In genomic region chr4:32981617-32982016, GRCm38 (mm10) we compare ENCODE assay signal across 10 mouse cellular contexts. TPM values are rescaled to one million over a fixed set of nuclear protein-coding genes. Genes with fewer than 3 reads are reported as not detected.
A peak's percentile ranks its signal among the peaks of the same experiment; 100 is the strongest.
DNase-seq lines count a peak whose midpoint lies in the region; ATAC-seq lines count a peak whose summit lies in the region.
"Had no signal": no experiment of that assay in that cellular context is flagged by ENCODE, and none has a peak within 500 bp of the region (broad histone marks: within the 10 kb centered on the region; RNA-seq: fewer than 3 reads in every experiment).

No protein-coding gene starts in this region.

- no peaks in the 10 kb centered on the region for H3K36me3 ChIP-seq in kidney, embryonic 16.5 days (ENCODE audit: insufficient read depth, low read length)
- H3K36me3 ChIP-seq in heart, embryonic 15.5 days, result no peaks in the 10 kb centered on the region
- H3K36me3 ChIP-seq in neural tube, embryonic 13.5 days, result no peaks in the 10 kb centered on the region
- H3K36me3 ChIP-seq: limb, embryonic 15.5 days had no signal

- no peak for ATAC-seq in kidney, embryonic 16.5 days (ENCODE audit: low FRiP score, low TSS enrichment)
- ATAC-seq in heart, embryonic 15.5 days (replicated peaks; ENCODE audit: insufficient number of reproducible peaks, insufficient read depth, low FRiP score, low read depth), result no peak
- ATAC-seq in neural tube, embryonic 13.5 days (ENCODE audit: low read depth), result no peak

- H3K4me3 ChIP-seq in kidney, embryonic 16.5 days (ENCODE audit: low read length), result no peak overlapping the region; the same call in 1 of the 2 replicates
- peak overlapping the region; percentile 69; the same call in 1 of the 2 replicates for H3K4me3 ChIP-seq in heart, embryonic 15.5 days
- no peak overlapping the region for H3K4me3 ChIP-seq in neural tube, embryonic 13.5 days

- H3K9ac ChIP-seq in kidney, embryonic 16.5 days (replicated peaks; ENCODE audit: low read length), result no peak overlapping the region
- no peak overlapping the region for H3K9ac ChIP-seq in heart, embryonic 15.5 days
- H3K9ac ChIP-seq in neural tube, embryonic 13.5 days, result no peak overlapping the region
- H3K9ac ChIP-seq: limb, embryonic 15.5 days had no signal

- H3K4me2 ChIP-seq in kidney, embryonic 16.5 days (replicated peaks; ENCODE audit: low read depth, low read length), result peak overlapping the region; percentile 100
- H3K4me2 ChIP-seq in heart, embryonic 15.5 days, result peak overlapping the region; percentile 94
- peak overlapping the region; percentile 85; the same call in 1 of the 2 replicates for H3K4me2 ChIP-seq in neural tube, embryonic 13.5 days

- no peak for DNase-seq in kidney, postnatal 36 days
- DNase-seq in liver, result peak; percentile 51
- DNase-seq in left cerebral cortex, adult 18-20 months (ENCODE audit: low spot score in 2 of 2), result no peak
- DNase-seq in c-Kit-positive CD71-positive TER-119-positive erythroid progenitor cells, embryonic 14.5 days (ENCODE audit: low spot score), result no peak
- DNase-seq in spleen, adult 18-20 months, result no peak

- H3K4me1 ChIP-seq in kidney, embryonic 16.5 days (ENCODE audit: insufficient read depth, low read length), result peaks cover 13% of the 10 kb centered on the region
- H3K4me1 ChIP-seq in heart, embryonic 15.5 days (replicated peaks), result peaks cover 34% of the 10 kb centered on the region
- H3K4me1 ChIP-seq in neural tube, embryonic 13.5 days (replicated peaks), result peaks cover 31% of the 10 kb centered on the region

- WGBS in kidney, embryonic 16.5 days, result 28% methylated on average over 5 of the region's 5 CpGs
- WGBS in heart, embryonic 15.5 days, result 6% methylated on average over 5 of the region's 5 CpGs
- WGBS in neural tube, embryonic 13.5 days, result 49% methylated on average over 5 of the region's 5 CpGs

- 0 out of 2 replicates have a peak, but pooled peaks cover 4% of the 10 kb centered on the region for H3K27me3 ChIP-seq in kidney, embryonic 16.5 days (ENCODE audit: insufficient read depth, low read length)
- no peaks in the 10 kb centered on the region for H3K27me3 ChIP-seq in heart, embryonic 15.5 days
- no peaks in the 10 kb centered on the region for H3K27me3 ChIP-seq in neural tube, embryonic 13.5 days

- no peak overlapping the region for H3K27ac ChIP-seq in kidney, embryonic 16.5 days (ENCODE audit: low read length)
- peak overlapping the region; percentile 48; the same call in 1 of the 2 replicates for H3K27ac ChIP-seq in heart, embryonic 15.5 days
- H3K27ac ChIP-seq in neural tube, embryonic 13.5 days (replicated peaks), result no peak overlapping the region
- H3K27ac ChIP-seq: limb, embryonic 15.5 days had no signal

- H3K9me3 ChIP-seq in kidney, embryonic 16.5 days (ENCODE audit: low read length), result no peaks in the 10 kb centered on the region
- no peaks in the 10 kb centered on the region for H3K9me3 ChIP-seq in heart, embryonic 15.5 days (replicated peaks)
- H3K9me3 ChIP-seq in neural tube, embryonic 13.5 days, result no peaks in the 10 kb centered on the region
- H3K9me3 ChIP-seq: limb, embryonic 15.5 days had no signal

RNA-seq across cellular contexts. Expression of gene Rragd, which starts 1.2 kb away (rescaled TPM):
- 16.0 and 22.0 TPM in 2 replicates for polyA plus RNA-seq in kidney, embryonic 16.5 days (2015; fragmentation: Nextera tagmentation; extraction: Ambion mirVana)
- polyA plus RNA-seq in heart, embryonic 15.5 days (2015; fragmentation: Nextera tagmentation; extraction: Ambion mirVana), result 42.1 and 52.3 TPM in 2 replicates
- 41.3 and 44.3 TPM in 2 replicates for polyA plus RNA-seq in neural tube, embryonic 13.5 days (2015; fragmentation: Nextera tagmentation; extraction: Ambion mirVana)
- total RNA-seq in left cerebral cortex, adult 18-20 months (2021), result 10 to 100 TPM; 94.8 to 95.0 TPM

RNA-seq across cellular contexts. Expression of gene Ankrd6, which starts 31.0 kb away (rescaled TPM):
- 13.8 and 15.4 TPM in 2 replicates for polyA plus RNA-seq in kidney, embryonic 16.5 days (2015; fragmentation: Nextera tagmentation; extraction: Ambion mirVana)
- polyA plus RNA-seq in heart, embryonic 15.5 days (2015; fragmentation: Nextera tagmentation; extraction: Ambion mirVana), result 4.1 and 6.3 TPM in 2 replicates
- 20.1 and 20.5 TPM in 2 replicates for polyA plus RNA-seq in neural tube, embryonic 13.5 days (2015; fragmentation: Nextera tagmentation; extraction: Ambion mirVana)
- total RNA-seq in left cerebral cortex, adult 18-20 months (2021), result 10 to 100 TPM; 55.8 to 59.2 TPM
- total RNA-seq: neutrophil, adult 5-6 weeks had no signal

RNA-seq across cellular contexts. Expression of gene Ube2j1, which starts 49.6 kb away (rescaled TPM):
- polyA plus RNA-seq in kidney, embryonic 16.5 days (2015; fragmentation: Nextera tagmentation; extraction: Ambion mirVana), result 42.5 and 43.8 TPM in 2 replicates
- 32.5 and 34.6 TPM in 2 replicates for polyA plus RNA-seq in heart, embryonic 15.5 days (2015; fragmentation: Nextera tagmentation; extraction: Ambion mirVana)
- 63.9 and 70.0 TPM in 2 replicates for polyA plus RNA-seq in neural tube, embryonic 13.5 days (2015; fragmentation: Nextera tagmentation; extraction: Ambion mirVana)
- total RNA-seq in left cerebral cortex, adult 18-20 months (2021), result 100 to 1,000 TPM; 110 to 117 TPM
